Mouse (Mus musculus) brain, embryonic 14.5 days (tissue): ENCODE data around the gene Abca7.

Experiments used
- CTCF ChIP-seq: fragments of 200-500 bp; IDR thresholded peaks from 2 replicates; pipeline ENCODE4 v1.5.1; 2012; ENCODE audit warnings: inconsistent platforms, mild to moderate bottlenecking, moderate library complexity, borderline replicate concordance; ENCODE audit not compliant: insufficient read depth, insufficient read length; ENCODE audit errors: extremely low read depth
- POLR2A ChIP-seq: fragments of 200-500 bp; IDR thresholded peaks from 2 replicates; pipeline ENCODE4 v1.6.1; 2012; ENCODE audit warnings: mild to moderate bottlenecking, inconsistent platforms, borderline replicate concordance; ENCODE audit not compliant: poor library complexity, insufficient read depth, insufficient read length, severe bottlenecking; ENCODE audit errors: extremely low read depth

GRCm38 (mm10) chr10:79972831-79973230 lies 23.5 kb upstream of the Abca7 start:
- TF ChIP-seq CTCF (no peak), POLR2A (no peak)
